Mouse (Mus musculus): Measurements from ENCODE around the gene Zfp119a.

Gene Zfp119a

GRCm38 (mm10) chr17:55878636-55879369 is at the start of gene Zfp119a:
Gene Zfp119a (minus strand): TSS chr17:55878930.
- DNase-seq (ENCODE audit: low read depth, low spot score) = peak; percentile 92

DNA sequence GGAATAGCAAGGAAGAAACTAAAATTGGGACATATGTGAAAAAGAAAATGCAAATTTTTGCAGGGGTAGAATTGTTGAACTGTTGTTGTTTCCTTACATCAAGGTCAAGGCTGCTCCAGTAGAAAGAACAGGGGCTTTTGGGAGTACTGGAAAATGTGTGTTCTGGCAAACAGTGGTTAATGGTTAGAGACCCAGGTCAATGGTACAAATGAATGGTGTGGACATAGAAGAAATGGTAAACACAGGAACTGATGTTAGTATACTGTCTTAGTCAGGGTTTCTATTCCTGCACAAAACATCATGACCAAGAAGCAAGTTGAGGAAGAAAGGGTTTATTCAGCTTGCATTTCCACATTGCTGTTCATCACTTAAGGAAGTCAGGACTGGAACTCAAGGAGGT is 27.9 kb upstream of the Zfp119a start:
- no peak for DNase-seq (ENCODE audit: low read depth, low spot score)

DNA sequence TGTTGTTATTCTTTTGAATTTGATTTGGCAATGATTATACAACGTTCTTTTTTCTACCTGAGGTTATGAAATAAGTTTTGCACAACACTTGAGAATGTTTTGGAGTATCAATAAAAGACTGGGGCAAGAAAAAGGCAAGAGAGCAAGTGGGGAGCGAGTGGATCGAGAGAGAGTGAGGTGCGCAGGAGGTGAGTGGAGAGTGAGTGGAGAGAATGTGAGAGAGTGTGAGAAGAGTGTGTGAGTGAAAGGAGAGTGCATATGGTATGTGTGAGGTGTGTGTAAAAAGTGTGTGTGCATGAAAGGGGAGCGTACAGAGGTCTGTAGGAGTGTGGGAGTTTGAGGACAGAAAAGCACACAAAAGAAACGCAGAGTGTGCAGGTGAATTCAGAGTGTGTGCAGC is 25.4 kb upstream of the Zfp119a start:
- DNase-seq (ENCODE audit: low read depth, low spot score) = no peak

GRCm38 (mm10) chr17:55903687-55904086 is 25.0 kb upstream of the Zfp119a start:
- no peak for DNase-seq (ENCODE audit: low read depth, low spot score)

- DNase-seq (ENCODE audit: low read depth, low spot score) = no peak
These were observed 24.4 kb upstream of the Zfp119a start for GRCm38 (mm10) chr17:55903087-55903486.

GRCm38 (mm10) chr17:55892406-55892955 is 13.8 kb upstream of the Zfp119a start:
- DNase-seq (ENCODE audit: low read depth, low spot score) = peak; percentile 63

DNA sequence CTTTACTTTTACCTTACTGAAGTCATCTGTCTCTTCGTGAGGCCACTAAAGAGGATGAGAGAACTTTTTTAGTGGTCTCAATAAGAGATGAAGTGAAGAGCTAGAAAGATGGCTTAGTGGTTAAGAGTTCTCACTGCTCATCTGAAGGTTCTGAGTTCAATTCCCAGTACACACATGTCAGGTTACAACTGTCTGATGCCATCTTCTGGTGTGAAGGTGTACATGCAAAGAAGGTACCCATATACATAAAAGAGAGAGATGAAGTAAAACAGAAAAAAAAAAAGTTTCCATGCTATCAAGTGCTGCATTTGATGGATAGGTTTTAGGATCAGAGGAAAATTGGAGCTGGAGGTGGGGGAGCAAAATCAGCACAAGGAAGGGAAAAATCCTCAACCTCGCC is 6.2 kb upstream of the Zfp119a start:
- peak; percentile 41 for DNase-seq (ENCODE audit: low read depth, low spot score)

DNA sequence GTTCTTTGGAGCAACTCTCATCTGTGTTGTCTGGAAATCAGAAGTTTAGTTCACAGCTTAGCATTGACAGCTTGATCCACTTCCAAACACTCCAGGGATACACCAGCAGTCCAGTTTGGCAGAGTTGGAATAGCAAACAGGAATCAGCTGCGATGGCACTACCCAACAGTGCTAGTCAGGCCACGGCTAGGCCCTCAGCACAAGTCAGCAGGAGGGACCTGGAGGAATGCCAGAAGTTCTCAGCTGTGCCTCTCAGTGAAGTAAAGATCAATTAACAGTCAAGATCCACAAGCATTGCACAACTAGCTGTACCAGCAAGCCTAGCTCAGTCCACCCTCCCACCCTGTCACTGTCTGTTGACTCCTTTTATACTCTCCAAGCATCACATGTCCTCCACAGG is 4.9 kb upstream of the Zfp119a start:
- DNase-seq (ENCODE audit: low read depth, low spot score) = no peak

DNA sequence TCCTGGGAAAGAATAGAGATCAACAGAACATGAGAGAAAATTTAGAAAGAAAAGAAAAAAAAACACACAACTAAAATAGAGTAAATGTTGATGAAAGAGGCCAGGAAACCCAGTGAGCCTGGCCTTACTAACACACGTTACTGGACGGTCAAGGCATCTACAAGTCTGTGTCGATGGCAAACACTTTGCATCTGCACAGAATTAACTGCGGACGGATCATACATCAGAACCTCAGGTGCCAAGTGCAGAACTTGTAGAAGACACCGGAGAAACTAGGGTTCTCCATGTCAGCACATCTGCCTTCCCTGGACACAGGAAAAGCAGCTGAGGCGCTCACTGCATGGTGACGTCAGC is 471 bp downstream of the Zfp119a start:
- peak; percentile 78 for DNase-seq (ENCODE audit: low read depth, low spot score)

DNA sequence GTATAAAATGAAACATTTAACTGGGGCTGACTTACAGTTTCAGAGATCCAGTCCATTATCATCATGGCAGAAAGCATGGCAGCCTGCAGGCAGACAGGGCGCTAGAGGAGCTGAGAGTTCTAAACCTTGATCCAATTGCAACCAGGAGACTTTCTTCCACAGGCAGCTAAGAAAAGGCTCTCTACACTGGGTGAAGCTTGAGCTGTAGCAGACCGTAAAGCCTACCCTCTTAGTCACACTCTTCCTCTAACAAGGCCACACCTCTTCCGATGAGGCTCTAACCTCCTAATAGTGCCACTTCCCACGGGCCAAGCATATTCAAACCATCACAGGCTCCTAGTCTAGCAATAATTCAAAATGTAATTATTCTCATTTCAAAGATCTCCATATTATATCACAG is 1.5 kb downstream of the Zfp119a start:
- DNase-seq (ENCODE audit: low read depth, low spot score) = peak; percentile 27

- no peak for DNase-seq (ENCODE audit: low read depth, low spot score)
These were observed 35.7 kb downstream of the Zfp119a start for GRCm38 (mm10) chr17:55843067-55843466.

- no peak for DNase-seq (ENCODE audit: low read depth, low spot score)
These were observed 57.2 kb downstream of the Zfp119a start for GRCm38 (mm10) chr17:55821566-55821965.

DNA sequence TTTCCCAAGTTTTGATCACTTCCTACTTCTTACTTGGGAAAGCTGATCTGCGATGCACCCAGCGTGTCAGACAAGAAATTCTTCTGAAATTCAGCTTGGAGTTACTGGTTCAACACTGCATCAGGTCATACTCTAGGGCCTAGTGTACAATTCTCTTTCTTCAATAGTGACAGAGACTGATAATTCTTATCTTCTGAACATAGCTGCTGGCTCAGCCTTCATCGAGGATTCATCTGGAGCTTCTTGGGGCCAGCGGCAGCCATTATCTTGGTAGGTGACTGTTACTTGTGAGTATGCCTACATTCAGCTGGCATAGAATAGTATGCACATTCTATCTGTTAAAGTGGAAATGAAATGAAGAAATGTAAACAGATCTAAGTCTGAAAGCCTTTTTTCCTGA is 61.9 kb downstream of the Zfp119a start:
- DNase-seq (ENCODE audit: low read depth, low spot score) = no peak

Measured in A20 (cell line).